Mouse (Mus musculus): ENCODE measurements around the gene Ccl6. TPM values are rescaled to one million over a fixed set of nuclear protein-coding genes. Genes with fewer than 3 reads are reported as not detected.
A peak's percentile ranks its signal among the peaks of the same experiment; 100 is the strongest.
"Not testable (repeated sequence)": the region's sequence is repeated elsewhere in the genome, so short reads cannot be mapped to it uniquely, and the experiment has no call there.

Gene Ccl6
- total RNA-seq, 2 experiments from 2014 or later: 9.9 to 12.8 TPM

DNA sequence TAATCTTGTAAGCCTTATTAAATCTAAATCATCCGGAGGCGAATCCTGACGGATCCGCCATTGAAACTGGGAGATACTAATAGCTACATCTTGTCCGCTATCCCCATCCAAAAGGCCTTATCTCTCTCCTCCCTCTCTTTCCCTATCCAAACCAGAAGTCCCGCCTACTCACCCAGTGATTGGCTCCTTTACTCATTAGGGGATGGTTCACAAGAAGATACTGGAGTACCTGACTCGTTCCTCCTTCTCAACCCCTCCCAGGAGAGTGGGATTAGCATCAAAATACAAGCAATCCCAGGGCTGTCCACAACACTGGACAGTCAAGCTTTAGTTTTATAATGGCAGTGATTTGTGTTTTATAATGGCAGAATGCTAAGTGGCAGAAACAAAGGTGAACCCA lies 25.6 kb downstream of the Ccl6 start:
- no peak for DNase-seq
- intact Hi-C loops (cut with DNase I): no loop called here

DNA sequence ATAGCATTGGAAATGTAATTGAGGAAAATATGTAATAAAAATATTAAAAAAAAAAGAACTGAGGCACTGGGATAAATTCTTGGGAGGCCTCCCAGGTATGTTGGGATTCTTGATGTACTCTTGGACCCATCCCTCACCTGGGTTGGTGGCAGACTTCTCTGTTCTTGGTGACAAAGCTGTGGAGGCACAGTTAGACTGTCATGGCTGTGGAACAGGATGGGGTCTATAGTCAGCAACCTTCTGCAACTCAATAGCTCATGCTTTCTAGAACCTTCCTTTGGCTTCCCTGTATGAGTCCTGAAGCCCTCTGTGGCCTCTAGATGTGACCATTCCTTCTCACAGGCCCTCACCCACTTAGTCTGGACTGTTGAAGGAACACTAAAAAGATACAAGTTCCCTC lies 26.3 kb downstream of the Ccl6 start:
- no peak for DNase-seq
- intact Hi-C loops (cut with DNase I): no loop called here

DNA sequence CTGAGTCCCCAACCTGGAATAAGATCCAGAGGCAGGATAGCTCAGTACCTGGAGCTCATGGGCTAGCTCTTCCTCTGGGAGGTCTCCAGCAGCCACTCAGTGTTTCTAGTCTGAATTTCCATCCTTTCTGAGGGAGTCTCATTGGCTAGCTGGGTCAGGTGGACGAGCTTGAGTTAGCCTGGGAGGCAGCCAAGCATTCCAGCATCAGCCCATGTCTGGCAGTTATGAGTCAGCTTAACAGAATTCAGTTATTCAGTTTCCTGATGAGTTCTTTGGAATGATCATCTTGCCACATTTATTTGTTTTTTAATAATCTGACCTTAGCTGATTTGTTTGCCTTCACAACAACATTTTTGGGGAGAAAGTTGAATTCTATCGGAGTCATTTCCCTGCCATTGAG lies 29.1 kb downstream of the Ccl6 start:
- peak in 1 of 2 experiments; percentile 43 for DNase-seq
- intact Hi-C loops (cut with DNase I): no loop called here

DNA sequence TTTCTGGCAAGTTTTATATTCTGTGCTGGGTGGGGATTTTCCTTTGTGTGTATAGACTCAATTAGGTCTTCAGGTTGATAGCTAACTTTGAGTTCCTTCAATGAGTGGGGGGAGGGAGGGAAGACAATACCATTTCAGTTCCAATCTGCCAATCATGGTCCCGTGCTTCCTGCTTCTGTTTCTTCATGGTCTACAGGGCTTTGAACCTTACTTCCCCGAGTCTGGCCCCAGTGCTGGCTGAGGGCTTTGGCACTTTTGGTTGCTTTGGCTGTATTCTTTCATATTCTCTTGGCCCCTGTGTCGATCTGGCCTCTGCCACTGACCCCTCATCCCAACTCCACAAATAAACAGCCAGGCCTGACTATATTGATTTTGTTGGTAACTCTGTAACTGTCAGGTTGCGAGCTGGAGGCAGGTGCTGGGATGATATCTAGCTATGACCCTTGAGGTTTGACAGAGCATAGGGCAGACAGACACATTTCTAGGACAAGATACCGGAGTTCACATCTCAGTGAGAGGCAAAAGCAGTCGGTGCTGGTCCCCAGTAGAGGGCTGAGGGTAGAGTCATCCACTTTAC lies 30.5 kb downstream of the Ccl6 start:
- no peak for DNase-seq
- intact Hi-C loops (cut with DNase I): no loop called here

DNA sequence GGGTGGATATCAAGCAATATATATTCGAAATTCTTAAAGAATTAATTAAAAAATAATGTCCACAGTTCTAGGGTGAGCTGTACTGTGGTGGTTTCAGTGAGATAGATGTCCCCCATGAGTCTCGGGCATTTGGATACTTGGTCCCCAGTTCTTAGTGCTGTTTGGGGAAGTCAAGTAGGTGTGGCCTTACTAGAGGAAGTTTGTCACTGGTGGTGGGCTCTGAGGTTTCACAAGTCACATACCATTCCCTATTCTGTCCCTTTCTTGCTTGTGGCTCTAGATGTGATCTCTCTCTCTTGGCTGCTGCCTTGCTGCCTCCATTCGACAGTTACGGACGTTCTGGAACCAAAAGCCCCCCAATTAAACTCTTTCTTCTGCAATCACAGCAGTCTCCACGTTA lies 32.5 kb downstream of the Ccl6 start:
- intact Hi-C loops (cut with DNase I): no loop called here
- no peak for DNase-seq

DNA sequence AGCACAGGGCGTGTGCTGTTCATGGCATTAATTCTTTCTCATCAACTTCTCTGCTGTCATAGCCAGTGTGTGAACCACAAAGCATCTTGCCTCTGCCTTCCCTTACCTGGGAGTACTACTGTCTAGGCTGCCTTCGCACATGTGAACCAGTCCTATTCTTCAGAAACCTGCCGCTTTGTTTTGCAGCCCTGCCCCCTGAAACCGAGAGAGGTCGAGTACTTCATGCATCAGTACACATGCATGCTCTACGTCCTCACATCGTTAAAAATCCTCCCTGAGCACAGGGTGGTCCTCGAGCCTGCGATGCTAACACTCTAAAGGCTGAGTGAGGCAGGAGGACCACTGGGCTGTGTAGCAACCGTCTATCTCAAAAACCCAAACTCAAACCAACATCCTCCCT lies 35.8 kb downstream of the Ccl6 start:
- intact Hi-C loops (cut with DNase I): loop anchor here (2.0 kb wide), 1 partner anchor 76 kb away; no protein-coding TSS in a partner anchor
- no peak for DNase-seq

DNA sequence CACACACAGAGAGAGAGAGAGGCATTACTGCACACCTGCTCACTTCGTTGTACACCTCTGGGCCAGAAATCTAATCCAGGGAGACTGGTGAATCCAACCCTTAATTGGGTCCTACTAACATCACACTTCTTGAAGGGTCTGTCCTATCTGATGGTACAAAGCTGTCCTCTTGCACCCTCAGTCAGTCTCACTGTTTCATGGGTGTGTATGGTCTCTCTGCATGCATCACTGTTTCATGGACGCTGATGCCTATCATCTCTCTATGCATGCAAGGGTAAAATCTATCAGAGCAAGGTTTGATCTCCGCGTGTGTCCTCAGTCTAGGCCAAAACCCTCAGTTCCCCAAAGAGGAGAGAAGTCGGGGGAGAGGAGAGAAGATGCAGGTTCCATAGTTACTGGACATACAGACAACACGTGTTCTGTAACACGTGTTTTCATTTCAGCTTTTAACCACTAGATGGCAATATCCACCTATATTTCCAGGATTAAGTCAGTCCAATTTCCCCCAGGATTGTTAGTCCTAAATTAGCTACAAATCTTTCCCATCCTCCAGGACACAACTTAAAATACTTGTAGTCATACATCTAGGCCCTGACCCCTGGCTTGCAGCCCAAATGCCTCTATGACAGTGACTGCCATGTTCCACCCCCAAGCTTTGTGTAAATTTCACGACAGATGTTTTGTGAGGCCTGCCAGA lies 36.7 kb downstream of the Ccl6 start:
- DNase-seq: peak; percentile 46 to 55
- intact Hi-C loops (cut with DNase I): loop anchor here (1.0 to 2.0 kb wide), 2 partner anchors 77 to 183 kb away; no protein-coding TSS in a partner anchor

DNA sequence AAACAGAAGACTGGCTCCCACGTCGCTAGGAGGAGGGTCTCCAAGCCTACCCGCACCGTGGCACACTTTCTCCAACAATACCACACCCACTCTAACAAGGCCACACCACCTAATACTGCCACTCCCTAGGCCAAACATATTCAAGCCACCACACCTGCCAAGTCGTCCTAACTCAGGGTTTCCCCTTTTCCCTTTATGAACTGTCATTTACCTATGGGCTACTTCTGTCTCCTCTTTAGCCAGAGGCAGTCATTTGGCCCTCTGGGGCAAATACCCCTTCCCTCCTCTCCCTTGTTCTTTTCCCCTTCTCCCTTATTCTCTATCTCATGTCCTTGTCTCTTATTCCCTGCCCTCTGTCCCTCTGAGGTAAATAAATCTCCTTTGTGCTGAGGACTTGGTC lies 41.2 kb downstream of the Ccl6 start:
- intact Hi-C loops (cut with DNase I): no loop called here

DNA sequence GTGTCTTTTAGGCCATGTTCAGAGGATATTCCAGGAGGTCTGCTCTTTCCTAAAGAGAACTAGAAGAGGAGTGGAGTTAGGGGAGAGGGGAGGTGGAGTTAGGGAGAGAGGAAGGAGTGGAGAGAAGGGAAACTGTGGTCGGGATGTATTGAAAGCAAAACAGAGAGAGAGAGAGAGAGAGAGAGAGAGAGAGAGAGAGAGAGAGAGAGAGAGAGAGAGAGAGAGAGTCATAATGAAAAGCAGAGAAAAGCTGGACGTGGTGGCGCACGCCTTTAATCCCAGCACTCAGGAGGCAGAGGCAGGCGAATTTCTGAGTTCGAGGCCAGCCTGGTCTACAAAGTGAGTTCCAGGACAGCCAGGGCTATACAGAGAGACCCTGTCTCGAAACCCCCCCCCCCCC lies 41.9 kb downstream of the Ccl6 start:
- intact Hi-C loops (cut with DNase I): not testable (repeated sequence)

More for the DNA sequence above, 41.2 kb downstream of the Ccl6 start:
- DNase-seq: no peak

DNA sequence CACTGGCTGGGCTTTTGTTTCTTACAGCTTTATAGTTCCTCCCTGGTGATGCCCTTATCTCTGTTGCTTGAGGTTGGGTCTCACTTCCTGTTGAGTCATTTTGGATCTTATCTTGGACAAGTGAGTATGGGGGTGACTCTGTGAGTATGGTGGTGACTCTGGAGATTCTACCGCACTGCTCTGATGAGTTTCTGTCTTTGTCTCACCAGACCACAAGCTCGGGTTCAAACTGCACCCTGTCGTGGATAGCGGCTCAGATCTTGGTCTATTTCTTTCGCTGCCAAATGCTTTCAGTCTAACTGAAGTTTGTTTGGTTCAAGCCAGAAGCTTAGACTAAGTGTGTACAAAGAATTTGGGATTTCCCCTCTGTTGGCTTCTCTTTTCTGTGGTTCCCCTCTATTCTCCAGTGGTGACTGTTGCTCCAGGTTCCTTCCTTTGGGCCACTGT lies 42.7 kb downstream of the Ccl6 start:
- no peak for DNase-seq
- intact Hi-C loops (cut with DNase I): no loop called here

More for the DNA sequence above, 41.9 kb downstream of the Ccl6 start:
- not testable (repeated sequence) for DNase-seq

DNA sequence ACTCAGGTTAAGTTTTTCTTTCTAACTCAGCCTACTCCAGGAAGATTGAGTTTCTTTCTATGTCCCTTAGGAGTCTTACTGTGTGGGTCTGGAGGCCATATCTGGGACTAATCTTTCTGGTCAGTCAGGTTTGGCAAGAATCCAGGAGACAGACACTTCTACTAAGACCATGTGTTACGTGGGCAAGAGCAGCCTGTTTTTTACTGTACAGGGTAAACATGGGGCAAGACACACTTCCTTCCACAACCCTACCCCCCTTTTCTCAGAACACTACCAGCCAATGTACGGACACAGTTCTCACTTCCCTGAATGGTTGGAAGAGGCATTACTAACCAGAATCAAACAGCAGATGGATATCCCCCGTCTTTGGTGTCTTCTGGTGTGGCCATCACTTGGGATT lies 48.7 kb downstream of the Ccl6 start:
- no peak for DNase-seq
- intact Hi-C loops (cut with DNase I): no loop called here

DNA sequence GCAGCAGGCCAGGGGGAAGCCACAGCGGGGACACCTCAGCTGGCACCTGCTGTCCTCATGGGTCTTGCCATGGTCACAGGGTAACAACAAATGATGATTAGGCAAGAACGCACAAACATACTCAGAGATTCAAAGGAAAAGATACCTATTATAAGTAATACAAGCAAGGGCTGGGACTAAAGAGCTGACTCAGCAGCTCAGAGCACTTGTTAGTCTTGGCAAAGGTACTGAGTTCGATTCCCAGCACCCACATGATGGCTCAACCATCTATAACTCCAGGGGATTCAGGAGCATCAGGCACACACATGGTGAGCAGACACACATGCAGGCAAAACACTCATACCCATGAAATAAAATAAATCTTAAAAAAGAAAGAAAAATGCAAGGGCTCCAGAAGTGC lies 51.5 kb downstream of the Ccl6 start:
- intact Hi-C loops (cut with DNase I): no loop called here
- no peak for DNase-seq

DNA sequence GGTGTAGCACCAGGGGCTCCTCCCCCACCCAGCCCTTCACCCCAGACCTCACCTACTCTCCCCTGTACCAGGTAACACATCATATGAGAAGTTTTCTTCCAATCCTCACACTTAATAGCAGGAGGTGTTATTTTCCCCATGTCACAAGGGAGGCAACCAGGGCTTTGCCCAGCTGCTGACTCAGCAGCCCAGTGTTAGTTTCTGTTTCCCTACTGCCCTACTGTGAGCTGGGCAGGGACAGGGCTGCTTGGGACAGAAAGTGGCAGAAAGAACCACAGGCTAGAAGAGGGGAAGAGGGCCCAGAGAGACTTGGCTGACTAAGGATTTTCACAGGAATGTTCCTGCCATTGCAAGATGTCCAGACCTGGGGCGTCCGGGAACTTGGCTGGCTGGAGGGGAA lies 52.0 kb downstream of the Ccl6 start:
- intact Hi-C loops (cut with DNase I): no loop called here
- DNase-seq: no peak

DNA sequence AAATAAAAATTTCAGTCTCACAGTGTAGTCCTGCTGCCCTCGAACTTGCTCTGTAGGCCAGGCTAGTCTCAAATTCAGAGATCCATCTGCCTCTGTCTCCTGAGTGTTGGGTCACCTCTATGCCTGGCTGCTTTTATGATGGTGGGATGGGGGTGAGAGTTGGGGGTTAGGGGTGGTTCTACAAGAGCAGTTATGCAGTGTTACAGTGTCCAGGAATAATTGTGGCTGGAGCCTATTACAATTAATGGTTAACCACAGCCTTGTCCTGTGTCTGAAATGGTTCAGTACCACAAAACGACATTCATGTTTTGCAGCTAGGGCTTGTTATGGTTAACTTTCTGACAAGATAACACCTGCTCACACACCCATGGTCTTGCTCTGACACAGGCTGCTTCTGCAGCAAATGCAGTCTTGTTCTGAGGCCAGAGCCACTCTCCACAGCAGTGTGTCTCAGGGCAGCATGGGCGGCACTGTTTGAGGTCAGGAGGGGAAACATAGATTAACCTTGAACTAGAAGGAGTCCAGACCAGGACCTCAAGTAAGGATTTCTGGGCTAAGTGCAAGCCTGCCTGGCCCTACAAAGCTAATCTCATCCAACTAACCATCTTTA lies 54.1 kb downstream of the Ccl6 start:
- DNase-seq: no peak
- intact Hi-C loops (cut with DNase I): no loop called here

Other genes with a start within 250 kb of the Ccl6 start
- gene Rasl10b, start 183.9 kb downstream of the Ccl6 start, total RNA-seq (2021): 10 to 100 TPM; 30.4 to 31.9 TPM
- gene Gas2l2, start 163.6 kb downstream of the Ccl6 start, total RNA-seq (2021): under 1 TPM in 1 of 2 experiments, not detected in 1; 0.24 TPM
- not detected for gene 1700020L24Rik, start 155.4 kb downstream of the Ccl6 start, total RNA-seq (2021)
- 1 to 10 TPM; 7.6 to 9.6 TPM for gene Mmp28, start 130.0 kb downstream of the Ccl6 start, total RNA-seq (2021)
- gene Taf15, start 120.0 kb downstream of the Ccl6 start, total RNA-seq (2021): 10 to 100 TPM; 37.8 to 38.5 TPM
- not detected for gene Heatr9, start 70.9 kb downstream of the Ccl6 start, total RNA-seq (2021)
- under 1 TPM in 1 of 2 experiments, not detected in 1; 0.93 TPM for gene Ccl5, start 62.6 kb downstream of the Ccl6 start, total RNA-seq (2021)
- gene Ccl9, start 14.5 kb downstream of the Ccl6 start, total RNA-seq (2021): 1 to 10 TPM; 7.9 to 8.9 TPM
- not detected for gene Rpl9-ps1, start 52.5 kb upstream of the Ccl6 start, total RNA-seq (2021)
- not detected for gene Ccl3, start 56.3 kb upstream of the Ccl6 start, total RNA-seq (2021)
- gene Ccl4, start 69.5 kb upstream of the Ccl6 start, total RNA-seq (2021): not detected
- gene Wfdc17, start 110.9 kb upstream of the Ccl6 start, total RNA-seq (2021): 1 to 10 TPM; 2.2 to 3.1 TPM
- not detected for gene Wfdc18, start 115.9 kb upstream of the Ccl6 start, total RNA-seq (2021)
- under 1 TPM; 0.76 to 0.80 TPM for gene Wfdc21, start 153.9 kb upstream of the Ccl6 start, total RNA-seq (2021)
- gene Heatr6, start 160.6 kb upstream of the Ccl6 start, total RNA-seq (2021): 1 to 10 TPM; 6.1 to 7.7 TPM